Mouse (Mus musculus) gastrocnemius, adult 2 months (tissue): Measurements from ENCODE around the gene Dnah2. TPM values are rescaled to one million over a fixed set of nuclear protein-coding genes. Genes with fewer than 3 reads are reported as not detected.
"Not testable (repeated sequence)": the region's sequence is repeated elsewhere in the genome, so short reads cannot be mapped to it uniquely, and the experiment has no call there.

ENCODE experiments used
- DNase-seq: peaks from one replicate; pipeline ENCODE4 v3.0.0; 2022
- H3K27ac ChIP-seq: fragments of 200-600 bp; 2 replicates; pipeline ENCODE4 v1.8.1; 2022; ENCODE audit warnings: mild to moderate bottlenecking
- H3K4me3 ChIP-seq: fragments of 200-600 bp; 2 replicates; pipeline ENCODE4 v1.8.1; 2022; ENCODE audit warnings: mild to moderate bottlenecking, moderate library complexity
- CTCF ChIP-seq: fragments of 200-600 bp; IDR thresholded peaks from 2 replicates; pipeline ENCODE4 v1.8.1; 2022; ENCODE audit warnings: antibody characterized with exemption, mild to moderate bottlenecking, moderate library complexity
- intact Hi-C: fragments of 180-260 bp; cut with DNase I; formaldehyde crosslinking; loops from one replicate; pipeline ENCODE4 v1.15.1; 2025
- total RNA-seq, 2 experiments: library from RNA; stranded (reverse); gene quantifications; 2 replicates each; pipeline ENCODE4 v1.2.3; 2021

Gene Dnah2
- total RNA-seq, 2 experiments from 2014 or later: 0.05 to 0.25 TPM

DNA sequence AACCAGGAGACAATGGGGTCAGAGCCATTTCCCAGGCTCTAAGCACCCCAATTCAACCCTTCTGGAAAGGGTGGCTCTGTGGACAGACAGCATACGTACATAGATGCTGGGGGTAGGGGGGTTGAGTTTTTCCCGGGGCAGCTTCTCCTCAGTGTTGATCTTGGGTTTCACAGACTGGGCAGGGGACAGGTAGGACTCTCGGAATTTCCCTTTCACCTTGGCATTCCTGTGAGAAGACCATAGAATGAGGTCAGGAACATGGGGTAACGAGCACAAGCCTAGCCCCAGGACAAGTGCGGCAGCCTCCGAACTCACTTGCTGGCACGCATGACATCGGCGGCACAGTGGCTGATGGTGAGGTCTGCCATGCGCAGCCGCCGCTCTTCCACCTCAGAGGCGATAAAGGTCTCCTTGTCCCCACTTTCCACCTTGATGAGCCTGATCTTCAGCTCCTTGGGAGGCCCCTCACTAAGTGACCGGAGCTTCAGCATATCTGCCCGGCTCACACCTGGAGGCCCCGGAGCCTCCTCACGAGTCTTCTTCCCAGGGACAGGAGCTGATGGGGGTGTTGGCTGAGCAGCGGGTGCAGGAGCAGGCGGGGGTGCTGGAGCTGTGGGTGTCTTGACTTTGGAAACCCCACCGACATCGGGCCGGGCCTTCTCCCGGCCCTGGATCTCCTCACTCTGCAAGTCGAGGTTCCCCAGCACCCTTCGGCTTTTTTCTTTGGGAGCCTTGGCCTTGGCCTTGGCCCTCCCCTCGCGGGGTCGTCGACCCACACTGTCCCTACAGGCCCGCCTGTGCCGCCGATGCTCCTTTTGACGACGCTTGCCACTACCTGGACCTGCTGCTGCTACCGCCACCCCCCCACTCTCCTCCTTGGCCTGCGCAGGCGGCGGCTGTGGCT is 145.0 kb downstream of the Dnah2 start:
- no peak for DNase-seq

GRCm38 (mm10) chr11:69401987-69402386 is 146.9 kb downstream of the Dnah2 start:
- DNase-seq: no peak
- peak overlapping the region; percentile 61; the same call in 1 of the 2 replicates for H3K27ac ChIP-seq
- intact Hi-C loops: loop anchor here (1.0 kb wide), 3 partner anchors 17 to 111 kb away; no protein-coding TSS in a partner anchor

More for the DNA sequence above, 145.0 kb downstream of the Dnah2 start:
- intact Hi-C loops: no loop called here
- no peak for TF ChIP-seq CTCF
- no peak overlapping the region for H3K4me3 ChIP-seq
- H3K27ac ChIP-seq: no peak overlapping the region

DNA sequence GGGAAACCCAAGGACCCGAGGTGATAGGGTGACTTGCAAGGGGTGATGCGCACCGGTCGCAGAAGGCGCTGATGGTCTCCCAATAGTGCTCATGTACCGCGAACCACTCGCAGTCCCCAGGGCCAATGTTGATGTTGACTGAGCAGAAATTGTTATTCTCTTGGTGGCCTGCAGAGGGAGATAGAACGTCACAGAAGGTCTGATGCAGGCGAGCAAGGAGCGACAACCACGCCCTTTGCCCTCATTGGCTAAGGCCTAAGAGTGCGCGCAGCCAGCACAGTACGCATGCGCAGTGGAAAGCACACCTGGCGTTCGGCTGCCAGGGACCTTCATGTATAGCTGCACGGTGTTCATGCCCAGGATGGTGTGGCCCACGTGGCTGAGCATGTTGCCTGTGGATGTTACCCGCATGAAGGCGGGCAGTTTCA is 147.7 kb downstream of the Dnah2 start:
- peak; percentile 90 for TF ChIP-seq CTCF
- H3K4me3 ChIP-seq: peak overlapping the region; percentile 6; the same call in 1 of the 2 replicates
- DNase-seq: peak; percentile 92
- H3K27ac ChIP-seq: peak overlapping the region; percentile 61
- intact Hi-C loops: loop anchor here (1.0 kb wide), 3 partner anchors 18 to 112 kb away; no protein-coding TSS in a partner anchor

More at GRCm38 (mm10) chr11:69401987-69402386, 146.9 kb downstream of the Dnah2 start:
- H3K4me3 ChIP-seq: no peak overlapping the region
- TF ChIP-seq CTCF: no peak

DNA sequence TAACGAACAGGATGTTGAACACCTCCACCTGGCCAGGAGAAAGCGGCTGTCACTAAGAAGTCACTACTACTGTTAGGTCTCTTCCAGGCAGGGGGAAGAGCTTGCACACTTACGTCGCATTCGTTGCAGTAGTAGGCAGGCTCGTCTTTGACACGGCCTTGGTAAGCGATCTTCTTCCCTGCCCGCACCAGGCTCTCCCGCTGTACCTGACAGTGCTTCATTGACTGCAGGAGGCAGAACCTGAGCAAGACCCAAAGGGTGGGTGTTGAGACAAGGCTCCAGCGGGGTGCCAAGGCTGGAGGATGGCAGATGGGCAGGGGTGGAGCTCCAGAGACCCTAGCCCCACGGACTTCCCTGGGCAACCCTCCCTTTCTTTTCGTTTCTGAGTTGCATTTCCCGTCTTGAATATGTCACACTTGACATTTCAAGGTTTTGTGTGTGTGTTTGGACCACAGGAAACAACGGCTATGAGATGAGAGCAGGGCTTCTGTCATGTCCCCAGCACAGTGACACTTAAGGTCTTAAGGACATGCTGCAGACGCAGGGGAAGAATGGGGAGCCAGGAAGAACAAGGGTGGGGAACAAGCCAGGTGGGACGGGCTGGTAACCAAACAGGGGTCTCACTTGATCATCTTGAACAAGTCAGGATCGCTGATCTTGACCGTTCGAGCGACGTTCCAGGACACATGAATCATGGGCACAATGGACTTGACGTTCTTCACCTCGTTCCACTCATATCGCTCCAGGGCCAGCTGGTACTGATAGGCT is 148.6 kb downstream of the Dnah2 start:
- H3K27ac ChIP-seq: peak overlapping the region; percentile 96
- H3K4me3 ChIP-seq: peak overlapping the region; percentile 85
- DNase-seq: peak; percentile 33
- intact Hi-C loops: no loop called here
- no peak for TF ChIP-seq CTCF

- Histone ChIP-seq H3K4me3 (peak overlapping the region; percentile 85), H3K27ac (peak overlapping the region; percentile 96)
- no peak; the same call in 1 of the 2 replicates for TF ChIP-seq CTCF
- intact Hi-C loops: no loop called here
- peak; percentile 49 for DNase-seq
Measured at GRCm38 (mm10) chr11:69399201-69400082, 149.5 kb downstream of the Dnah2 start.

DNA sequence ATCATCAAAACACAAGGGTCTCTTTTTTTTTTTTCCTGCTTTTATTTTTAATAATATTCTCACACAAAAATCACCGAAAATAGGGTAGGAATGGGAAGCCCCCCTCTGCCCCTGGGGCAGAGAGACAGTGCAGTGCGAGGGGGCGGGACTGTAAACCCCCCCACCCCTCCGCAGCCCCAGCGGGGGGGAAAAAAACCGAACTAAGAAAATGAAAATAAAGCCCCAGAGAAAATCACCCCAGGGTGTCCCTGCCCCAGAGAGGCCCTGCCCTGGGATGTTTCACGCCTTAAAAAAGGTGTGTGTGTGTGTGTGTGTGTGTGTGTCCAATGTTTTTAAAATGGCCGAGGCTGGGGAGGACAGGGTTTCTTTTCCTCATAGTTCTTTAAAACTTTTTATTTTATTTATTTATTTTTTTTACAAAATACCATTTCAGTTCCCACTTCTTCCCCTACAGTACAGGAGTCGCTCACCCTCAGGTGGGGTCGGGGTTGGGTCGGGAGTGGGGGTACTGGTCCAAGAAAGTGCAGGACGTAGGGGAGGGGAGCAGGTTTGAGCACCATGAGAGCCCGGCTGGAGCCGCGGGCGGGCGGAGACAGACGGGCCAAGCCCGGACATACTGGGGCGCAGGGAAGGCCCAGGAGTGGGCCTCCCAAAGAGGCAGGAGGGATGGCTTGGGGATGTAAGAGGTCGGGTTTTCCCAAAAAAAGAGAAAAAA is 150.3 kb downstream of the Dnah2 start:
- peak overlapping the region; percentile 85 for H3K4me3 ChIP-seq
- intact Hi-C loops: no loop called here

DNA sequence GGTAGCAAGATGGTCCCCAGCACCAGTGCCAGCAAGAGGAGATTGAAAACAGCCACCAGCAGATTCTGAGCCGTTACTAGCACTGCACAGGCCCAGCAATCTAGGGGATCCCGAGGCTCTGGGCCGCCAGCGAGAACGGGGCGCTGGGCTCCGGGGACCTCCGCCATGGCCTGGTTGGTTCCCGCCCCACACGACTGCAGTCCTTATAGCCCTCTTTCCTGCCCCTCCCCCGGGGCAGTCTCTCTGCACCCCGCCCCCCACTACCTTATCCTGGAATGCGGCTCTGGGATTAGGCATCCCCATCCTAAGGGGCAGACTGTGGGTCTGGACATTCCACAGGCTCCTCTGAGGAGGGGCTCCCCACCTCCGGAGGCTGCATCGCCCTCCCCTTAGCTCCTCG is 150.9 kb downstream of the Dnah2 start, which contains the start of gene Tmem88:
Gene Tmem88 (minus strand): TSS at position 176 of the 400 bp plus-strand sequence.
- Histone ChIP-seq H3K27ac (peak within 1 kb of the TSS; percentile 96), H3K4me3 (peak within 1 kb of the TSS; percentile 85)
- no peak for TF ChIP-seq CTCF
- DNase-seq: peak; percentile 65
- intact Hi-C loops: no loop called here

More for the DNA sequence above, 150.3 kb downstream of the Dnah2 start:
- DNase-seq: peak; percentile 39
- peak overlapping the region; percentile 96 for H3K27ac ChIP-seq
- TF ChIP-seq CTCF: no peak

- DNase-seq: peak; percentile 36
- intact Hi-C loops: no loop called here
- Histone ChIP-seq H3K27ac (peak overlapping the region; percentile 96), H3K4me3 (peak overlapping the region; percentile 85)
- no peak for TF ChIP-seq CTCF
Measured at GRCm38 (mm10) chr11:69397581-69398057, 151.3 kb downstream of the Dnah2 start.

DNA sequence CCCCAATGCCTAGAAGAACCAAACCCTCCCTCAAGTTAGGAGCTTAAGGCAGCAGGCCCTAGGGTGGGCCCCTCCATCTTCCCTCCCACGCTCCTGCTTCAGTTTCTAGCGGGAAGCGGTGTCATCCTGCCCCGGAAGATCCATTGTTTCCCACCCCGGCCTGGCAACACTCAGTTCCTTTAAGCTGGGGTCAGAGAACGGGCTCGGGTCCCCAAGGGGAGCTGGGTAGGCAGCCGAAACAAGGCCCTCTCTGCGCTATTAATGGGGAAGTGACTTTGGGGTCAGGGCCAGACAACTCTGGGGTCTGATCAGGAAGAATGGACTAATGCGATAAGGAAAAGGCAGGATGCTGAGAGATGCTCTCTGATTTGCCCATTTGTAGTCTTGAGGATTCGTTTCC is 152.1 kb downstream of the Dnah2 start:
- H3K27ac ChIP-seq: peak overlapping the region; percentile 96
- H3K4me3 ChIP-seq: peak overlapping the region; percentile 85
- intact Hi-C loops: no loop called here
- no peak for TF ChIP-seq CTCF
- peak; percentile 64 for DNase-seq

- H3K4me3 ChIP-seq: peak overlapping the region; percentile 85
- peak overlapping the region; percentile 96 for H3K27ac ChIP-seq
- DNase-seq: peak; percentile 97
- intact Hi-C loops: no loop called here
- no peak for TF ChIP-seq CTCF
Measured at GRCm38 (mm10) chr11:69395634-69396373, 153.1 kb downstream of the Dnah2 start.

GRCm38 (mm10) chr11:69395235-69395633 is 153.7 kb downstream of the Dnah2 start, which contains the start of the genes Naa38 and Cyb5d1:
Naa38 (plus strand) TSS chr11:69395487.
Cyb5d1 (minus strand) TSS chr11:69395631.
- DNase-seq: peak; percentile 92
- Histone ChIP-seq H3K4me3 (peak within 1 kb of the TSS; percentile 85), H3K27ac (peak within 1 kb of the TSS; percentile 96)
- intact Hi-C loops: not testable (repeated sequence)

- intact Hi-C loops: not testable (repeated sequence)
Measured at GRCm38 (mm10) chr11:69394591-69395167, 154.2 kb downstream of the Dnah2 start.

More at GRCm38 (mm10) chr11:69394591-69395167, 154.2 kb downstream of the Dnah2 start:
- Histone ChIP-seq H3K4me3 (peak overlapping the region; percentile 85), H3K27ac (peak overlapping the region; percentile 96)
- not testable (repeated sequence) for DNase-seq
